In the genomic region with DNA sequence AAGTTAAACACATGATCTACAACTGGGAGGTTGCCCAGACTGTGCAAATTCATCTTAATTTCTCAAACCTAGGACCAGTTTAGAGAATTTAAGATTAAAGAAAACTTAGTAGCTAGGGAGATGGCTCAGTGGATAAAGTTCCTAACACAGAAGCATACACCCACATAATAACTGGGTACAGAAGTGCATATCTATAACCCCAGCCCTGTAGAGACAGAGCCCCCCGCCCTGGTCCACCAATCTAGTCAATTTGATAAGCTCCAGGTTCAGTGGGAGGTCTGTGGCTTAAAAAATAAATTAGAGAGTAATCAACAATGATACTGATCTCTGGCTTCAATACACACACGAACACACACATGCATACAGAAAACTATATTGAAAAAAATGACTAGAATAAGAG, we compare ENCODE assay signal across 19 mouse cellular contexts. TPM values are rescaled to one million over a fixed set of nuclear protein-coding genes. Genes with fewer than 3 reads are reported as not detected.
DNase-seq lines count a peak whose midpoint lies in the region; ATAC-seq and TF ChIP-seq lines count a peak whose summit lies in the region.
"Had no signal": no experiment of that assay in that cellular context is flagged by ENCODE, and none has a peak within 500 bp of the region (broad histone marks: within the 10 kb centered on the region; RNA-seq: fewer than 3 reads in every experiment).

No protein-coding gene starts in this region.

- H3K4me3 ChIP-seq in G1E (ENCODE audit: low read depth, low read length): no peak overlapping the region
- no peak overlapping the region for H3K4me3 ChIP-seq in liver, embryonic 14.5 days (ENCODE audit: insufficient read depth in 1 of 2, low read depth in 2 of 2, low read length in 2 of 2)
- H3K4me3 ChIP-seq in kidney, embryonic 14.5 days (ENCODE audit: low read length): no peak overlapping the region
- H3K4me3 ChIP-seq: embryonic facial prominence, embryonic 13.5 days; forebrain, embryonic 12.5 days; gastrocnemius, adult 2 months; heart, embryonic 12.5 days; hindbrain, embryonic 10.5 days had no signal

- DNase-seq in G1E (ENCODE audit: low spot score): no peak
- DNase-seq in c-Kit-positive CD71-positive TER-119-negative erythroid progenitor cells, embryonic 14.5 days (ENCODE audit: low read depth): peak; percentile 48
- DNase-seq in liver, embryonic 14.5 days (ENCODE audit: low read depth in 3 of 3, low spot score in 3 of 3): peak in 2 of 3 experiments; percentile 23 to 31
- DNase-seq in spleen, adult 12 weeks (ENCODE audit: low spot score): no peak
- DNase-seq: adrenal gland, adult 8-10 months; cerebellum, adult 18-20 months; cerebellum, adult 9-11 months; cerebellum, postnatal 36 days; gastrocnemius, adult 2 months; gastrocnemius, postnatal 25 days had no signal

- peaks cover 14% of the 10 kb centered on the region for H3K36me3 ChIP-seq in G1E (replicated peaks)
- H3K36me3 ChIP-seq in liver, embryonic 14.5 days (replicated peaks; ENCODE audit: control insufficient read depth, insufficient read depth, low read depth): no peaks in the 10 kb centered on the region
- no peaks in the 10 kb centered on the region for H3K36me3 ChIP-seq in kidney, embryonic 14.5 days (ENCODE audit: control insufficient read depth, insufficient read depth, low read length)
- H3K36me3 ChIP-seq: embryonic facial prominence, embryonic 13.5 days; forebrain, embryonic 12.5 days; heart, embryonic 12.5 days; hindbrain, embryonic 10.5 days had no signal

- H3K9ac ChIP-seq in liver, embryonic 14.5 days (replicated peaks): no peak overlapping the region
- no peak overlapping the region for H3K9ac ChIP-seq in kidney, embryonic 14.5 days (ENCODE audit: low read depth, low read length)
- H3K9ac ChIP-seq: embryonic facial prominence, embryonic 13.5 days; forebrain, embryonic 12.5 days; heart, embryonic 12.5 days; hindbrain, embryonic 14.5 days had no signal

- WGBS in liver, embryonic 14.5 days (ENCODE audit: insufficient replicate concordance): 17% methylated on average over 2 of the region's 2 CpGs
- WGBS in kidney, embryonic 14.5 days: 87% methylated on average over 2 of the region's 2 CpGs

- no peak overlapping the region; the same call in 1 of the 2 replicates for H3K4me2 ChIP-seq in liver, embryonic 14.5 days (ENCODE audit: low read depth)
- H3K4me2 ChIP-seq in kidney, embryonic 14.5 days (replicated peaks; ENCODE audit: low read depth, low read length): no peak overlapping the region
- H3K4me2 ChIP-seq: embryonic facial prominence, embryonic 13.5 days; forebrain, embryonic 12.5 days; heart, embryonic 12.5 days; hindbrain, embryonic 14.5 days had no signal

- H3K27me3 ChIP-seq in G1E (ENCODE audit: insufficient read depth, low read length): no peaks in the 10 kb centered on the region
- no peaks in the 10 kb centered on the region for H3K27me3 ChIP-seq in liver, embryonic 14.5 days (ENCODE audit: control insufficient read depth, insufficient read depth, low read length)
- H3K27me3 ChIP-seq in kidney, embryonic 14.5 days (ENCODE audit: control insufficient read depth, insufficient read depth, low read length): no peaks in the 10 kb centered on the region
- H3K27me3 ChIP-seq: CH12.LX; embryonic facial prominence, embryonic 13.5 days; forebrain, embryonic 12.5 days; heart, embryonic 12.5 days had no signal

- peaks cover 46% of the 10 kb centered on the region for H3K4me1 ChIP-seq in G1E (ENCODE audit: insufficient read depth, low read depth, low read length)
- H3K4me1 ChIP-seq in liver, embryonic 14.5 days (replicated peaks; ENCODE audit: control insufficient read depth in 2 of 2, insufficient read depth in 2 of 2, low read length in 1 of 2): peaks cover 8% of the 10 kb centered on the region in 2 experiments
- no peaks in the 10 kb centered on the region for H3K4me1 ChIP-seq in kidney, embryonic 14.5 days (ENCODE audit: control insufficient read depth, insufficient read depth, low read length)
- H3K4me1 ChIP-seq: heart, embryonic 12.5 days; hindbrain, embryonic 10.5 days had no signal

- peak; percentile 22 for ATAC-seq in G1E (ENCODE audit: extremely low read depth, insufficient number of reproducible peaks, low FRiP score, poor library complexity, severe bottlenecking)
- peak; percentile 78; the same call in 1 of the 2 replicates for ATAC-seq in liver, embryonic 14.5 days (ENCODE audit: insufficient read depth)
- peak; percentile 83 for ATAC-seq in megakaryocyte-erythroid progenitor cell, adult 5-6 weeks (replicated peaks; ENCODE audit: low FRiP score, low TSS enrichment, poor library complexity, severe bottlenecking)
- ATAC-seq in kidney, embryonic 14.5 days (ENCODE audit: low FRiP score, low TSS enrichment): no peak
- ATAC-seq: forebrain, embryonic 16.5 days had no signal

- TF ChIP-seq EP300 in liver, embryonic 14.5 days (IDR thresholded peaks at IDR 0.05; ENCODE audit: low read depth): peak; percentile 48

- no peaks in the 10 kb centered on the region for H3K9me3 ChIP-seq in G1E (replicated peaks)
- H3K9me3 ChIP-seq in liver, embryonic 14.5 days (ENCODE audit: control insufficient read depth, low read length): no peaks in the 10 kb centered on the region
- no peaks in the 10 kb centered on the region for H3K9me3 ChIP-seq in kidney, embryonic 14.5 days (ENCODE audit: control insufficient read depth, low read length)
- H3K9me3 ChIP-seq: embryonic facial prominence, embryonic 13.5 days; forebrain, embryonic 12.5 days; heart, embryonic 12.5 days; hindbrain, embryonic 10.5 days had no signal

- TF ChIP-seq CTCF in G1E (IDR thresholded peaks at IDR 0.05; ENCODE audit: low read depth, low read length): no peak
- no peak for TF ChIP-seq CTCF in liver, embryonic 14.5 days (IDR thresholded peaks at IDR 0.05; ENCODE audit: low read depth)

- H3K27ac ChIP-seq in liver, embryonic 14.5 days: no peak overlapping the region
- no peak overlapping the region for H3K27ac ChIP-seq in kidney, embryonic 14.5 days (ENCODE audit: low read depth, low read length)
- H3K27ac ChIP-seq: embryonic facial prominence, embryonic 13.5 days; forebrain, embryonic 12.5 days; hindbrain, embryonic 10.5 days; hindbrain, embryonic 14.5 days had no signal

RNA-seq across cellular contexts. Expression of a gene that starts 51.6 kb away (rescaled TPM):
- total RNA-seq in G1E (2014; fragmentation: Nextera tagmentation): 64.9 and 78.7 TPM in 2 replicates
- total RNA-seq in G1E (2017): 24.2 and 25.5 TPM in 2 replicates
- 71.0 and 80.8 TPM in 2 replicates for polyA plus RNA-seq in G1E (2012)
- polyA plus RNA-seq in liver, embryonic 14.5 days (2012; rRNA removed): 6.5 and 6.9 TPM in 2 replicates
- 5.5 and 8.7 TPM in 2 replicates for polyA plus RNA-seq in liver, embryonic 14.5 days (2014; fragmentation: Nextera tagmentation; extraction: Ambion mirVana)
- total RNA-seq in megakaryocyte-erythroid progenitor cell, adult 5-6 weeks (2014; fragmentation: Nextera tagmentation): 28.3 and 37.0 TPM in 2 replicates
- 17.6 and 34.2 TPM in 2 replicates for total RNA-seq in megakaryocyte-erythroid progenitor cell, adult 5-6 weeks (2017)
- 10.6 and 12.6 TPM in 2 replicates for polyA plus RNA-seq in kidney, embryonic 14.5 days (2014; fragmentation: Nextera tagmentation; extraction: Ambion mirVana)

Comparison
In these comparisons a context has a peak if more than half of its experiments do, and no peak if none do; other contexts are left out.
1. DNase-seq: peak in c-Kit-positive CD71-positive TER-119-negative erythroid progenitor cells, embryonic 14.5 days (single experiment) and liver, embryonic 14.5 days (2 of 3); none in G1E (single experiment) and spleen, adult 12 weeks (single experiment).